Mouse (Mus musculus) limb, embryonic 14.5 days (tissue): Measurements from ENCODE around the gene Kif3b. TPM values are rescaled to one million over a fixed set of nuclear protein-coding genes. Genes with fewer than 3 reads are reported as not detected.

Source experiments
- ATAC-seq: fragments of 200-750 bp; cut with Nextera tagmentation; 2 replicates; pipeline ENCODE4 v1.8.0; 2017; ENCODE audit warnings: low read depth, moderate number of reproducible peaks, moderate TSS enrichment; ENCODE audit not compliant: low FRiP score
- DNase-seq: peaks from one replicate; pipeline ENCODE4 v3.0.0-alpha.2; 2015; ENCODE audit warnings: low spot score
- H3K27ac ChIP-seq: fragments of 300-500 bp; sonication (generic); replicated peaks from 2 replicates; pipeline ENCODE4 v1.5.1; 2014; ENCODE audit warnings: low read depth, mild to moderate bottlenecking, low read length, moderate library complexity, mixed read lengths
- H3K27me3 ChIP-seq: fragments of 300-500 bp; sonication (generic); 2 replicates; pipeline ENCODE4 v1.6.1; 2014; ENCODE audit warnings: low read length, mixed read lengths; ENCODE audit not compliant: control insufficient read depth, insufficient read depth
- H3K36me3 ChIP-seq: fragments of 300-500 bp; sonication (generic); 2 replicates; pipeline ENCODE4 v1.6.1; 2014; ENCODE audit warnings: mild to moderate bottlenecking, low read length, moderate library complexity, mixed read lengths; ENCODE audit not compliant: control insufficient read depth, insufficient read depth
- H3K4me1 ChIP-seq: fragments of 300-500 bp; sonication (generic); 2 replicates; pipeline ENCODE4 v1.6.1; 2014; ENCODE audit warnings: antibody characterized with exemption, low read length, mixed read lengths; ENCODE audit not compliant: control insufficient read depth, insufficient read depth
- H3K4me2 ChIP-seq: fragments of 300-500 bp; sonication (generic); replicated peaks from 2 replicates; pipeline ENCODE4 v1.6.1; 2014; ENCODE audit warnings: low read depth, mild to moderate bottlenecking, low read length, moderate library complexity; ENCODE audit not compliant: severe bottlenecking
- H3K4me3 ChIP-seq: fragments of 300-500 bp; sonication (generic); replicated peaks from 2 replicates; pipeline ENCODE4 v1.5.1; 2014; ENCODE audit warnings: low read length
- H3K9ac ChIP-seq: fragments of 300-500 bp; sonication (generic); 2 replicates; pipeline ENCODE4 v1.6.1; 2014; ENCODE audit warnings: mild to moderate bottlenecking, low read depth, low read length, moderate library complexity; ENCODE audit not compliant: severe bottlenecking
- H3K9me3 ChIP-seq: fragments of 300-500 bp; sonication (generic); 2 replicates; pipeline ENCODE4 v1.6.1; 2016; ENCODE audit warnings: low read length; ENCODE audit not compliant: control insufficient read depth
- POLR2A ChIP-seq: fragments of 200-500 bp; IDR thresholded peaks from 2 replicates; pipeline ENCODE4 v1.8.0; 2012; ENCODE audit warnings: inconsistent platforms, mild to moderate bottlenecking, moderate library complexity, borderline replicate concordance; ENCODE audit not compliant: insufficient read depth, insufficient read length; ENCODE audit errors: extremely low read depth
- WGBS: fragments of 180-500 bp; shearing (Covaris S2); extraction: QIAGEN DNeasy Blood & Tissue Kit; methylation state at CpG from one replicate; pipeline ENCODE4 v1.1.7; 2014; 5-methylcytosine and 5-hydroxymethylcytosine counted together
- polyA plus RNA-seq, 2 experiments: library from polyadenylated mRNA; depleted of rRNA in 1 of 2; stranded (reverse) in 1 of 2; unstranded in 1 of 2; fragments of >200 nt; fragmentation: Nextera tagmentation in 1 of 2; extraction: Ambion mirVana in 1 of 2; gene quantifications; 2 replicates each; pipeline versions ENCODE4 v1.2.1 to v1.2.3; 2012 to 2014

Gene Kif3b
- polyA plus RNA-seq, 2 experiments, result 4.7 to 11.5 TPM

- no peak overlapping the region for H3K9ac ChIP-seq
- DNase-seq, result no peak
- H3K27me3 ChIP-seq, result no peaks in the 10 kb centered on the region
- no peaks in the 10 kb centered on the region for H3K9me3 ChIP-seq
- no peak for TF ChIP-seq POLR2A
- ATAC-seq, result no peak
- H3K27ac ChIP-seq, result no peak overlapping the region
- H3K4me2 ChIP-seq, result no peak overlapping the region
- peaks cover 5% of the 10 kb centered on the region; the same call in 1 of the 2 replicates for H3K4me1 ChIP-seq
- peaks cover 7% of the 10 kb centered on the region for H3K36me3 ChIP-seq
- WGBS, result 95% methylated on average over 6 of the region's 6 CpGs
- H3K4me3 ChIP-seq, result no peak overlapping the region
Measured at GRCm38 (mm10) chr2:153342166-153342565, 51.0 kb downstream of the Kif3b start.

- DNase-seq (no peak), ATAC-seq (no peak)
- 76% methylated on average over 3 of the region's 3 CpGs for WGBS
- no peaks in the 10 kb centered on the region for H3K9me3 ChIP-seq
- H3K27me3 ChIP-seq, result no peaks in the 10 kb centered on the region
- peaks cover 7% of the 10 kb centered on the region for H3K36me3 ChIP-seq
- H3K4me3 ChIP-seq, result no peak overlapping the region
- H3K9ac ChIP-seq, result no peak overlapping the region
- no peak overlapping the region for H3K27ac ChIP-seq
- H3K4me1 ChIP-seq, result peaks cover 6% of the 10 kb centered on the region
- no peak for TF ChIP-seq POLR2A
- no peak overlapping the region for H3K4me2 ChIP-seq
Measured at GRCm38 (mm10) chr2:153342602-153343001, 51.4 kb downstream of the Kif3b start.

GRCm38 (mm10) chr2:153343191-153343590 is 52.0 kb downstream of the Kif3b start:
- Histone ChIP-seq H3K36me3 (peaks cover 7% of the 10 kb centered on the region), H3K4me3 (no peak overlapping the region), H3K9ac (no peak overlapping the region), H3K4me1 (peaks cover 11% of the 10 kb centered on the region), H3K27me3 (no peaks in the 10 kb centered on the region), H3K9me3 (no peaks in the 10 kb centered on the region), H3K4me2 (no peak overlapping the region), H3K27ac (no peak overlapping the region)
- ATAC-seq, result no peak
- DNase-seq, result no peak
- no peak for TF ChIP-seq POLR2A

GRCm38 (mm10) chr2:153345071-153345453 is 53.8 kb downstream of the Kif3b start:
- no peak for DNase-seq
- 8% methylated on average over 11 of the region's 11 CpGs for WGBS
- TF ChIP-seq POLR2A, result no peak

GRCm38 (mm10) chr2:153345454-153346220 is 54.4 kb downstream of the Kif3b start, which contains the start of gene Asxl1:
TSS of gene Asxl1 (plus strand) at chr2:153345829.
- 1% methylated on average over 69 of the region's 79 CpGs for WGBS
- H3K4me3 ChIP-seq, result peak within 1 kb of the TSS; percentile 63
- peak within 1 kb of the TSS; percentile 61 for H3K4me2 ChIP-seq
- H3K4me1 ChIP-seq, result peaks cover 24% of the 10 kb centered on the region
- DNase-seq (peak; percentile 99), ATAC-seq (peak; percentile 96)
- H3K27me3 ChIP-seq, result no peaks in the 10 kb centered on the region
- H3K36me3 ChIP-seq, result peaks cover 7% of the 10 kb centered on the region
- peak within 1 kb of the TSS; percentile 99 for H3K27ac ChIP-seq
- peak; percentile 77; the same call in 1 of the 2 replicates for TF ChIP-seq POLR2A
- H3K9ac ChIP-seq, result peak within 1 kb of the TSS; percentile 93
- H3K9me3 ChIP-seq, result no peaks in the 10 kb centered on the region

More at GRCm38 (mm10) chr2:153345071-153345453, 53.8 kb downstream of the Kif3b start:
- peaks cover 21% of the 10 kb centered on the region for H3K4me1 ChIP-seq
- peak overlapping the region; percentile 60 for H3K9ac ChIP-seq
- peaks cover 7% of the 10 kb centered on the region for H3K36me3 ChIP-seq
- H3K4me3 ChIP-seq, result peak overlapping the region; percentile 63
- no peaks in the 10 kb centered on the region for H3K9me3 ChIP-seq
- H3K27me3 ChIP-seq, result no peaks in the 10 kb centered on the region
- ATAC-seq, result no peak
- H3K4me2 ChIP-seq, result peak overlapping the region; percentile 61
- H3K27ac ChIP-seq, result 0 out of 2 replicates have a peak overlapping the region, but pooled peaks have one; percentile 1
